ENCODE assay signal across 23 mouse cellular contexts in the genomic region with DNA sequence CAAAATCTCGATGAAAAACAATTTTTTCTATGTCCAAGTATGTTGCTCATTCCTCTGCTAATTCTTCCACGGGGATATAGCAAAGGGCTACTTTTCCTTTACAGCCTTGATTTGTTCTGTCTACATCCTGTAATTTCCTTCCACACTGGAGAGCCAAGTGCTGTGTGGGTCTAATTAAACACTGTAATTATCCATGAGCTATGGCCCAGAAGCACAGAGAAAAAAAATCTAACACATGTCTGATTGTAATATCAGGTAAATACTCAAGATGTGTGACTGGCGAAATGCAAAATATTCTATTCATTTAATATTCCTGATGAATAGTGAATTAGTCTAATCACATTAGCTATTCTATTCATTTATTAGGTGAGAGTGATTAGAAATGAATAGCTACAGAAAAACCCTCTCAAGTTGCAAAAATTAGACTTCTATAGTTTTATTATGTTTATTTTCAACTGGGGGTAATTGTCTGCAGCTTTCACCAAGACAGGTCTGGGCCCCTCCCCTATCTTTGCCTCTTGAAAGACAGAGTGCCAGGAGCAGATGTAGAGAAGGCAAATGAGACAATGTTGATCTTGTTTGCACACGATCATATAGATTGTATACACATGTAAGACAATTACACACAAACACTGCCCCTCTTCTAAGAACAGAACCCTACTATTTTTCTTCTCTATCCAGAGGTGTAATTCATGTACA.
DNase-seq lines count a peak whose midpoint lies in the region; ATAC-seq lines count a peak whose summit lies in the region.
"Had no signal": no experiment of that assay in that cellular context is flagged by ENCODE, and none has a peak within 500 bp of the region (broad histone marks: within the 10 kb centered on the region; RNA-seq: fewer than 3 reads in every experiment).

No protein-coding gene starts in this region.

- ATAC-seq in forebrain, embryonic 13.5 days: peak; percentile 74; the same call in 1 of the 2 replicates
- ATAC-seq in midbrain, embryonic 13.5 days: no peak
- no peak for ATAC-seq in midbrain, embryonic 15.5 days (replicated peaks)
- no peak for ATAC-seq in embryonic facial prominence, embryonic 14.5 days (ENCODE audit: low read depth)
- peak; percentile 65 for ATAC-seq in forebrain, embryonic 16.5 days
- ATAC-seq in CD4-positive, CD25-positive, alpha-beta regulatory T cell, adult 4 months: no peak
- ATAC-seq: activated CD4-positive, CD25-positive, alpha-beta regulatory T cell, adult 4 months; intestine, postnatal 0 days had no signal

- DNase-seq in forebrain, embryonic 10.5 days (ENCODE audit: extremely low spot score, low spot score): no peak
- no peak for DNase-seq in embryonic facial prominence, embryonic 14.5 days (ENCODE audit: low spot score)
- DNase-seq: adrenal gland, adult 8-10 months; adrenal gland, postnatal 25 days; cerebellum, adult 18-20 months; cerebellum, adult 9-10 months; cerebellum, postnatal 14 days; gastrocnemius, postnatal 25 days; heart, adult 18-20 months; heart, postnatal 10 days; heart, postnatal 36 days; kidney, adult 2 months had no signal

- 31% methylated on average over 4 of the region's 4 CpGs for WGBS in forebrain, embryonic 13.5 days
- WGBS in forebrain, embryonic 10.5 days: 81% methylated on average over 4 of the region's 4 CpGs
- whole genome bisulfite sequencing in midbrain, embryonic 13.5 days: 80% methylated on average over 4 of the region's 4 CpGs
- whole genome bisulfite sequencing in midbrain, embryonic 15.5 days: 74% methylated on average over 4 of the region's 4 CpGs
- 48% methylated on average over 4 of the region's 4 CpGs for WGBS in embryonic facial prominence, embryonic 14.5 days
- WGBS in forebrain, embryonic 16.5 days: 16% methylated on average over 4 of the region's 4 CpGs

- peaks cover 16% of the 10 kb centered on the region for H3K4me1 ChIP-seq in forebrain, embryonic 13.5 days
- H3K4me1 ChIP-seq in forebrain, embryonic 10.5 days: peaks cover 7% of the 10 kb centered on the region; the same call in 1 of the 2 replicates
- peaks cover 5% of the 10 kb centered on the region; the same call in 1 of the 2 replicates for H3K4me1 ChIP-seq in midbrain, embryonic 13.5 days (replicated peaks)
- H3K4me1 ChIP-seq in midbrain, embryonic 15.5 days: no peaks in the 10 kb centered on the region
- no peaks in the 10 kb centered on the region for H3K4me1 ChIP-seq in embryonic facial prominence, embryonic 14.5 days (ENCODE audit: control insufficient read depth, insufficient read depth, low read length)
- H3K4me1 ChIP-seq in forebrain, embryonic 16.5 days (replicated peaks; ENCODE audit: control insufficient read depth, insufficient read depth, low read length): peaks cover 12% of the 10 kb centered on the region
- H3K4me1 ChIP-seq: embryonic facial prominence, embryonic 13.5 days; hindbrain, embryonic 15.5 days had no signal

- H3K27ac ChIP-seq in forebrain, embryonic 13.5 days: peak overlapping the region; percentile 19
- no peak overlapping the region for H3K27ac ChIP-seq in forebrain, embryonic 10.5 days
- H3K27ac ChIP-seq in midbrain, embryonic 13.5 days: peak overlapping the region; percentile 7; the same call in 1 of the 2 replicates
- no peak overlapping the region for H3K27ac ChIP-seq in midbrain, embryonic 15.5 days
- H3K27ac ChIP-seq in embryonic facial prominence, embryonic 14.5 days (replicated peaks; ENCODE audit: low read depth, low read length): peak overlapping the region; percentile 16; the same call in 1 of the 2 replicates
- H3K27ac ChIP-seq in forebrain, embryonic 16.5 days (ENCODE audit: low read length): peak overlapping the region; percentile 39
- H3K27ac ChIP-seq: embryonic facial prominence, embryonic 13.5 days; heart, embryonic 15.5 days; hindbrain, embryonic 15.5 days had no signal

- H3K4me2 ChIP-seq in forebrain, embryonic 13.5 days: no peak overlapping the region
- H3K4me2 ChIP-seq in midbrain, embryonic 13.5 days (replicated peaks): no peak overlapping the region
- no peak overlapping the region for H3K4me2 ChIP-seq in midbrain, embryonic 15.5 days
- no peak overlapping the region for H3K4me2 ChIP-seq in embryonic facial prominence, embryonic 14.5 days (ENCODE audit: low read depth, low read length)
- no peak overlapping the region for H3K4me2 ChIP-seq in forebrain, embryonic 16.5 days (ENCODE audit: low read length)
- H3K4me2 ChIP-seq: embryonic facial prominence, embryonic 13.5 days; heart, embryonic 12.5 days; heart, embryonic 15.5 days; hindbrain, embryonic 15.5 days had no signal

- no peak overlapping the region for H3K4me3 ChIP-seq in forebrain, embryonic 13.5 days
- H3K4me3 ChIP-seq in forebrain, embryonic 10.5 days: no peak overlapping the region
- H3K4me3 ChIP-seq in midbrain, embryonic 13.5 days (replicated peaks): no peak overlapping the region
- H3K4me3 ChIP-seq in midbrain, embryonic 15.5 days: no peak overlapping the region
- H3K4me3 ChIP-seq in embryonic facial prominence, embryonic 14.5 days (ENCODE audit: low read depth, low read length): no peak overlapping the region
- no peak overlapping the region for H3K4me3 ChIP-seq in forebrain, embryonic 16.5 days (replicated peaks; ENCODE audit: low read length)
- H3K4me3 ChIP-seq: embryonic facial prominence, embryonic 13.5 days; heart, embryonic 12.5 days; heart, embryonic 15.5 days; hindbrain, embryonic 15.5 days had no signal

- no peaks in the 10 kb centered on the region for H3K9me3 ChIP-seq in forebrain, embryonic 13.5 days (replicated peaks)
- no peaks in the 10 kb centered on the region for H3K9me3 ChIP-seq in forebrain, embryonic 10.5 days
- H3K9me3 ChIP-seq in midbrain, embryonic 13.5 days: no peaks in the 10 kb centered on the region
- no peaks in the 10 kb centered on the region for H3K9me3 ChIP-seq in midbrain, embryonic 15.5 days
- no peaks in the 10 kb centered on the region for H3K9me3 ChIP-seq in embryonic facial prominence, embryonic 14.5 days (ENCODE audit: control insufficient read depth, low read length)
- H3K9me3 ChIP-seq in forebrain, embryonic 16.5 days (ENCODE audit: control insufficient read depth, low read length): no peaks in the 10 kb centered on the region
- H3K9me3 ChIP-seq: embryonic facial prominence, embryonic 13.5 days; heart, embryonic 12.5 days; heart, embryonic 15.5 days; hindbrain, embryonic 15.5 days had no signal

- 0 out of 2 replicates have a peak, but pooled peaks cover 2% of the 10 kb centered on the region for H3K27me3 ChIP-seq in forebrain, embryonic 13.5 days
- no peaks in the 10 kb centered on the region for H3K27me3 ChIP-seq in forebrain, embryonic 10.5 days (ENCODE audit: poor library complexity, severe bottlenecking)
- H3K27me3 ChIP-seq in midbrain, embryonic 13.5 days: no peaks in the 10 kb centered on the region
- H3K27me3 ChIP-seq in midbrain, embryonic 15.5 days (replicated peaks): no peaks in the 10 kb centered on the region
- H3K27me3 ChIP-seq in embryonic facial prominence, embryonic 14.5 days (replicated peaks; ENCODE audit: control insufficient read depth, insufficient read depth, low read length): no peaks in the 10 kb centered on the region
- H3K27me3 ChIP-seq in forebrain, embryonic 16.5 days (replicated peaks; ENCODE audit: control insufficient read depth, insufficient read depth, low read length): no peaks in the 10 kb centered on the region
- H3K27me3 ChIP-seq: embryonic facial prominence, embryonic 13.5 days; heart, embryonic 12.5 days; heart, embryonic 15.5 days; hindbrain, embryonic 15.5 days had no signal

- H3K9ac ChIP-seq in forebrain, embryonic 13.5 days: no peak overlapping the region
- no peak overlapping the region for H3K9ac ChIP-seq in midbrain, embryonic 13.5 days (replicated peaks)
- H3K9ac ChIP-seq in midbrain, embryonic 15.5 days: no peak overlapping the region
- no peak overlapping the region for H3K9ac ChIP-seq in embryonic facial prominence, embryonic 14.5 days (ENCODE audit: low read depth, low read length)
- no peak overlapping the region for H3K9ac ChIP-seq in forebrain, embryonic 16.5 days (replicated peaks; ENCODE audit: low read depth, low read length)
- H3K9ac ChIP-seq: embryonic facial prominence, embryonic 13.5 days; heart, embryonic 12.5 days; heart, embryonic 15.5 days; hindbrain, embryonic 15.5 days had no signal

- H3K36me3 ChIP-seq in forebrain, embryonic 13.5 days (ENCODE audit: poor library complexity, severe bottlenecking): no peaks in the 10 kb centered on the region
- no peaks in the 10 kb centered on the region for H3K36me3 ChIP-seq in forebrain, embryonic 10.5 days (replicated peaks)
- no peaks in the 10 kb centered on the region for H3K36me3 ChIP-seq in midbrain, embryonic 13.5 days
- no peaks in the 10 kb centered on the region for H3K36me3 ChIP-seq in midbrain, embryonic 15.5 days (replicated peaks)
- H3K36me3 ChIP-seq in embryonic facial prominence, embryonic 14.5 days (ENCODE audit: control insufficient read depth, insufficient read depth, low read length): no peaks in the 10 kb centered on the region
- no peaks in the 10 kb centered on the region for H3K36me3 ChIP-seq in forebrain, embryonic 16.5 days (ENCODE audit: control insufficient read depth, insufficient read depth)
- H3K36me3 ChIP-seq: embryonic facial prominence, embryonic 13.5 days; heart, embryonic 12.5 days; heart, embryonic 15.5 days; hindbrain, embryonic 15.5 days had no signal

Comparison
In these comparisons a context has a peak if more than half of its experiments do, and no peak if none do; other contexts are left out.
1. H3K27ac ChIP-seq: peak in forebrain, embryonic 13.5 days (single experiment), midbrain, embryonic 13.5 days (single experiment), embryonic facial prominence, embryonic 14.5 days (single experiment) and forebrain, embryonic 16.5 days (single experiment); none in forebrain, embryonic 10.5 days (single experiment) and midbrain, embryonic 15.5 days (single experiment).
2. ATAC-seq: peak in forebrain, embryonic 13.5 days (single experiment) and forebrain, embryonic 16.5 days (single experiment); none in midbrain, embryonic 13.5 days (single experiment), midbrain, embryonic 15.5 days (single experiment), embryonic facial prominence, embryonic 14.5 days (single experiment) and CD4-positive, CD25-positive, alpha-beta regulatory T cell, adult 4 months (single experiment).